Mouse (Mus musculus) lung, postnatal 14 days (tissue): Measurements from ENCODE around the gene Espl1.

Source experiments
- DNase-seq: peaks from one replicate; pipeline ENCODE4 v3.0.0; 2021

The Espl1 gene

GRCm38 (mm10) chr15:102295633-102296367 lies at the start of gene Espl1:
TSS of gene Espl1 (plus strand) at chr15:102296266.
- peak; percentile 93 for DNase-seq

GRCm38 (mm10) chr15:102246866-102247251 lies 49.2 kb upstream of the Espl1 start:
- DNase-seq = peak; percentile 97

GRCm38 (mm10) chr15:102247252-102248130 lies 48.6 kb upstream of the Espl1 start:
- DNase-seq = peak; percentile 81

GRCm38 (mm10) chr15:102248131-102248811 lies 47.8 kb upstream of the Espl1 start:
- DNase-seq = no peak

GRCm38 (mm10) chr15:102248812-102249191 lies 47.3 kb upstream of the Espl1 start:
- DNase-seq = no peak

GRCm38 (mm10) chr15:102249251-102249691 lies 46.8 kb upstream of the Espl1 start:
- peak; percentile 60 for DNase-seq

- DNase-seq = no peak
Measured at GRCm38 (mm10) chr15:102249967-102250366, 46.1 kb upstream of the Espl1 start.

GRCm38 (mm10) chr15:102250521-102250920 lies 45.5 kb upstream of the Espl1 start:
- DNase-seq = no peak

GRCm38 (mm10) chr15:102255547-102256255 lies 40.4 kb upstream of the Espl1 start:
- peak; percentile 66 for DNase-seq

- DNase-seq = no peak
Measured at GRCm38 (mm10) chr15:102256431-102257201, 39.5 kb upstream of the Espl1 start.

GRCm38 (mm10) chr15:102257202-102258075 lies 38.6 kb upstream of the Espl1 start, which contains the start of gene Rarg:
TSS of gene Rarg (minus strand) at chr15:102257517.
- DNase-seq = peak; percentile 63

GRCm38 (mm10) chr15:102258076-102258470 lies 38.0 kb upstream of the Espl1 start:
- DNase-seq = peak; percentile 74

- no peak for DNase-seq
Measured at GRCm38 (mm10) chr15:102258581-102259253, 37.3 kb upstream of the Espl1 start.

- no peak for DNase-seq
Measured at GRCm38 (mm10) chr15:102262582-102262981, 33.5 kb upstream of the Espl1 start.

- DNase-seq = no peak
Measured at GRCm38 (mm10) chr15:102263037-102263436, 33.0 kb upstream of the Espl1 start.

- no peak for DNase-seq
Measured at GRCm38 (mm10) chr15:102265548-102265947, 30.5 kb upstream of the Espl1 start.

- no peak for DNase-seq
Measured at GRCm38 (mm10) chr15:102270274-102270960, 25.6 kb upstream of the Espl1 start, which contains the start of gene Gm9918. TSS of gene Gm9918 (plus strand) at chr15:102270563.

GRCm38 (mm10) chr15:102271441-102271840 lies 24.6 kb upstream of the Espl1 start:
- no peak for DNase-seq

- DNase-seq = no peak
Measured at GRCm38 (mm10) chr15:102273982-102274716, 21.9 kb upstream of the Espl1 start.
